Mouse (Mus musculus): ENCODE measurements around the gene Slc44a2.

DNA sequence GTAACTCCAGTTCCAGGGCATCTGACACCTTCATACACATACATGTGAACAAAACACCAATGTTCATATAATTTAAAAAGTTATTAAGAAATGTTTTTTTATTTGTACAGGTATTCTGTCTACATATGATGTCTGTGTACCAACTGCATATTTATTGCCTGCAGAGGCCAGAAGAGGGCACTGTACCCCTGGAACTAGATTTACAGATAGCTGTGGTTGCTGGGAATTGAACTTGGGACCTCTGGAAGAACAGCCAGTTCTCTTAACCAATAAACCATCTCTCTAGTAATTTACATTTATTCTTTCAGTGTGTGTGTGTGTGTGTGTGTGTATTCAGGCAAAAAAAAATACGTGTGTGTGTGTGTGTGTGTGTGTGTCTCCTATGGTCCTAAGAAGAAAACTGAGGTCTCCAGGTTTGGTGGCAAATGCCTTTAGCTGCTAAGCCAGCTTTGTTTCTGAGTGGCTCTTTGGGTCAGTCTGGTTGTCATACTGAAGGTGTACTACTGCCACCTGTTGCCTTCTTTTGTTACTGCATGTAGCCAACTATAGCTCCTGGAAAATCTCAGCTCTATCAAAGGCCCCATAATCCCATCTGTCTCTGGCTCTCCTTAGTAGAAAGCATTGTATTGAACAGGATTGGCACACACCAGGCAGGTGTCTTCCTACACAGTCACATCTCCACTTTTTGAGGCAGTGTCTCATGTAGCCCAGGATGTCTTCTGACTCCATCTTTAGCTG is 36.7 kb downstream of the Slc44a2 start:
- TF ChIP-seq POLR2A (IDR thresholded peaks at IDR 0.05; ENCODE audit: borderline replicate concordance, insufficient read depth, low read length) (no peak), CTCF (IDR thresholded peaks at IDR 0.05; ENCODE audit: borderline replicate concordance, insufficient read depth, low read depth, low read length) (peak; percentile 62)

Data from cerebellum, adult 2 months (tissue).